Mouse (Mus musculus) embryo, embryonic 9.5 days (tissue): Measurements from ENCODE around the gene Micu2.

ENCODE experiments used
- DNase-seq: peaks from one replicate; pipeline ENCODE4 v3.0.0-alpha.2; 2017; ENCODE audit errors: extremely low spot score

Gene Micu2

DNA sequence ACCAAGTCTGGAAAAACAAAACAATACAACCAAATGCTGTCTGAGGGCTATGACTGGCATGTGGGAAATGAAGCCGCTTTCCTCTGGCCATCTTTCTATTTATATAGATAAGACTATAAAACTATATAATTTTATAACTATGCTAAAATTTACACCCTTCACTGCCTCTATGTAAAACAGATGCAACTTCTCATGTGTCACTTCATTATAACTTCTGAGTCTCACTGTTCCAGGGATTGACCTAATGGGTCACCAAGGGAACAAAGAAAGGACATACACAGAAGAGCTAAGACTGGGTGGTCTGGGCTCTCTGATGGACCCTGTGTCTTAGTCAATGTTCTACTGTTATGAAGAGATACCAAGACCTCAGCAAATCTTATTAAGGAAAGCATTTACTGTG lies 106.1 kb downstream of the Micu2 start:
- no peak for DNase-seq

DNA sequence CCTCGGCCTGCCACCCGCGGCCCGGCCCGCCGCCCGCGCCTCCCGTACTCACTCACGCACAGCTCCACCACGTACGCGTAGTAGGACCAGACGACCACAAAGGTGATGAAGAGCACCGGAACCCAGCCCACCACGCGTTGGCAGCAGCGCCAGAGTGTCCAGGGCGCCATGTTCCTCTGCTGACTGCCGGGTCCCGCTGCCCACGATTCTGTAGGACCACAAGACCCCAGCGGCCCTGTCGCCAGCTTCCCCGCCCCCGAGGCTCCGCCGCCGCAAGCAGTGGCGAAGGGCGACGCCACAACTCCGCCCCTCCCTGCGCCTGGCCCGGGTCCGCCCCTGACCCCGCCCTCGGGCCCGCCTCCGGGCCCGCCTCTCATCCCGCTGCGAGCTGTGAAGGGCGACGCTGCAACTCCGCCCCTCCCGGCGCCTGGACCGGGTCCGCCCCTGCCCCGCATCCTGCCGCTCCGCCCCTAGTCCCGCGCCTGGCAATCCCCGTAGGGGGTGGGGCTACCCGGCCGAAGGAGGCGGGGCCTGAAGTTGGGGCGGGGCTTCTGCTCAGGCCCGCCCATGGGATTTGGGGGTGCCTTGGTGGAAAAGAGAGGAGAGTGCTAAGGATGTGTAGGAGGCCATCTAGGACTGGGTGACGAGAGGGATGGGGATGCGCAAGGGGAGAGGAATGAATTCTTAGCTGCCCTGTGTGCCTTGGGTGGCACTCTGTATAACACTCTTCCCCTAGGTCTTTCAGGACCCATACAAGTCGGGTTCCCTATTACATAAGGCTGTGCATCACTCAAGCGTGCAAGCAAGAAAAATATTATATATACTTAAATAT lies 108.8 kb downstream of the Micu2 start, which contains the start of gene Zdhhc20:
Zdhhc20 (minus strand) TSS at position 266 of the 832 bp plus-strand sequence.
- peak; percentile 99 for DNase-seq

DNA sequence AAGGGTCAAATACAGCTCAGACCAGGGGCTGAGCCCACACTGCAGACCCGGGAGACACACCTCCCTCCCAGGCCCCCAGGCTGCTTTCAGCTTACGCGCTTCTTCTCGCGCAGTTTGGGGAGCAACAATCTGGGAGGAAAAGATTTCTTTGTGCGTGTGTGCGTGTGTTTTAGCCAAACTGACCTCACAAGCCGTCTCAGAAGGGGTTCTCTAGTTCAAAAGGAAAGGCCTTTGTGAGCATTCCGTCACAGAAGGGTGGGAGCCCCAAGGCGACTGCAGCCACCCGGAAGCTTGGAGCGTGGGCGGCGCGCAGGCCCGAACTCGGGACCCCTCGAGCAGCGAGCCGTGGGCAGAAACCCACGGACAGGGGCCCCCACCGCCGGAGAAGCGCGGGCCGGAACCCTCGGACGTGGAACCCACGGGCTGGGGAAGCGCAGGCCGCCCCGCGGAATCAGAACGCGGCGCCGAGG lies 109.5 kb downstream of the Micu2 start:
- DNase-seq, result peak; percentile 58

DNA sequence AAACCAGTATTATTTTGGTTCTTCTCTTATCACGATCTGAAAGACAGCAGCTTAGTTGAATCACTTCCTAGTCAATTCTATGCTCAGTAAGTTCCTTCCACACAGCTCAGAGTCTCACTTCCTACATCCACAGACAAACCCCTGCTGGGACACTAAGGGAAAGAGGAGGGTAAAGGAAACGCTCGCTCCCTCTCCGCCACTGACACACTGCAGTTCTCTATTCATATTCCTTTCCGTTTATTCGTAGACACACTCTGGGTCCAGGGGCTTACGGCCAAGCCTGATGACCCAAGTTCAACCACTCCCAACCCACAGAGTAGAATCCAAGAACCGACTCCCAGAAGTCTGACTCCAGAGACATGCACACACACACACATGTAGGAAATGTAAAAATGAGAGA lies 111.9 kb downstream of the Micu2 start:
- no peak for DNase-seq

DNA sequence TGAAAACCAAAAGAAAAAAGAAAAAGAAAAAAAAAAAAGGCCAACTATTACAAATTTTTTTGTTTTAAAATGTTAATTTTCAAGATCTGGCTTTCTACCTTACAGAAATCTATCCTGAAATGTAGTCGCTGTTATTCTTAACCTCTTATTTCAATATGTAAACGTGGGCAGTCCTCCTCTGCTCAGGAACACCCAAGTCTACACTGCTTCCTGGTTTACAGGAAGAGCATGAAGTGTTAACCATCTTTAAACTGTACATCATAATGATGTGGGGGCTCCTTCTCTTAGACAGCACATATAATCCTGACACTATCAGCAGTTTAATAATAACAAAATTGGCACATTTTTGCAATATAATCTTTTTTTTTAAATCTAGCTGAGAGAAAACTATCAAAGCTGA lies 113.0 kb downstream of the Micu2 start:
- no peak for DNase-seq

DNA sequence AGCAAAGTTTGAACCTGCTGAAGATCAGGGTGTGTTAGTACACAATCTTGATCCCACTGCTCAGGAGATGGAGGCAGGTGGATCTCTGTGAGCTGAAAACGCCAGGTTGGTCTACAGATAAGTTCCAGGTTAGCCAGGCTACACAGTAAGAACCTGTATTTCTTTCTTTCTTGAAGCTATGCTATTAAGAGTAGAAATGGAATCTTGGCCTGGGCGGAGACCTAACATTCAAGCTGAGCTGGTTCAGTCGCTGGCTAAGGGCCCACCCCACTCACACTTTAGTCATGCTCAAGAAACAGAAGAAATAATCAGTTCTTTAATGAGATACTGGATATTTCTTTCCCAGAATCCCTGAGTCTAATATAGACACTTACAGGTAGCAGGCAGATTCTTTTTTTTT lies 115.7 kb downstream of the Micu2 start:
- no peak for DNase-seq

DNA sequence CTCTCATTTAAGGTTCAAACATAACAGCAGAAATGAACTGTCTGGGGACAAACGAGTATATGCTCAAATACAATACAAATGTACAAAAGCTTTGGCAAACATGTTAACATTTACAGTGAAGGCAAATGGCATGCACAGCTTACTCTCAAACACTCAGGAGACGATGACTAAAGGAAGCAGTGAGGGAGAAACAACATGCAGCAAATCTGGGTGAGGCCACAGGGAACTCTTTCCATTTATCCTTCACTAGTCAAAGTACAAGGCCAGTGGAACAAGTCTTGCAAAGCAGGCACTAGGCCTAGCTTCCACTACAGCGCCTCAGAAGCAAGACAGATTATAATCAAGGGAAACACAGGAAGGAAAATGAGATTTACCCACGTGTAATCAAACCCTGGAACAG lies 116.3 kb downstream of the Micu2 start:
- DNase-seq, result no peak

DNA sequence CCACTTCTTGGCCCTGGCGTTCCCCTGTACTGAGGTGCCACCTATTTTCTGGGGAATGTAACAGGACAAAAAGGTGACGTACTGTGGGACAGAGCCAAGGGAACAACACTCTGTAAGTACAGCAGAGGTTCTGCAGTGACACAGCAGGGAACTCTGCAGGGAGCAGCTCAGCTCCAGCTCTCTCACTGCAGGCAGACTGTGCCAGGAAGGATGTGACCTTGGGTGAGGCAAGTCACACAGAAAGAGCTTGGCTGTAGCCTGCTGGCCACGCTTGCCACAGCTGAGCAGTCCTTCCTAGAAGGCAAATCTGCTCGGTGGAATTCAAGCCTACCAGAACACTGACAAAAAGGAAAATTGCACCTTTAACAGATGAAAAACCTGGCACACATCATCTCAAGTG lies 117.3 kb downstream of the Micu2 start:
- no peak for DNase-seq

DNA sequence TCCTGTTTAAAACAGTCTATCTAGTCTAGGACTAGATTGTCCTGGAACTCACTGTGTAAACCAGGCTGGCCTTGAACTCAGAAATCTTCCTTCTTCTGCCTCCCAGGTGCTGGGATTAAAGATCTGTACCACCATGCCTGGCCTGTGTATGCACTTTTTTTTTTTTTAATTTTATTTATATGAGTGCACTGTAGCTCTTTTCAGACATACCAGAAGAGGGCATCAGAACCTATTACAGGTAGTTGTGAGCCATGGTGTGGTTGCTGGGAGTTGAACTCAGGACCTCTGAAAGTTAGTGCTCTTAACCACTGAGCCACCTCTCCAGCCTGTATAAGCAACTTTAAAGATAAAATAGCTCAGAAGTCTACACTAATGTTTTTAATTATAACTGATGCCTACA lies 118.0 kb downstream of the Micu2 start:
- no peak for DNase-seq

DNA sequence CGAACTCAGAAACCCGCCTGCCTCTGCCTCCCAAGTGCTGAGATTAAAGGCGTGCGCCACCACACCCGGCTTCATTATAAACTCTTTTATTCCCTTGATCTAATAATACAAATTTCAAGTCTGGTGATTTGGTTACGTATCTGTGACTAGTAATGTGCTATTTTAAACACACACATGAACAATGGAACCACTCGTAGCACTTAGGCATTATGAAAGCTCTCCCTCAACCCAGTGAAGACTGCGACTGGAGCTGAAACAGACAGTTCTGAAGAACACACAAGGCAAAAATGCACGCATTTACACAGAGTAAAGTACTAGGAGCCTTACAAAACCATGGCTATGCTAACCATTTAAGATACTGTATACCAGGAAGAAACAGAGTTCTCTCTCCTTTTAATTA lies 121.1 kb downstream of the Micu2 start:
- DNase-seq, result no peak

DNA sequence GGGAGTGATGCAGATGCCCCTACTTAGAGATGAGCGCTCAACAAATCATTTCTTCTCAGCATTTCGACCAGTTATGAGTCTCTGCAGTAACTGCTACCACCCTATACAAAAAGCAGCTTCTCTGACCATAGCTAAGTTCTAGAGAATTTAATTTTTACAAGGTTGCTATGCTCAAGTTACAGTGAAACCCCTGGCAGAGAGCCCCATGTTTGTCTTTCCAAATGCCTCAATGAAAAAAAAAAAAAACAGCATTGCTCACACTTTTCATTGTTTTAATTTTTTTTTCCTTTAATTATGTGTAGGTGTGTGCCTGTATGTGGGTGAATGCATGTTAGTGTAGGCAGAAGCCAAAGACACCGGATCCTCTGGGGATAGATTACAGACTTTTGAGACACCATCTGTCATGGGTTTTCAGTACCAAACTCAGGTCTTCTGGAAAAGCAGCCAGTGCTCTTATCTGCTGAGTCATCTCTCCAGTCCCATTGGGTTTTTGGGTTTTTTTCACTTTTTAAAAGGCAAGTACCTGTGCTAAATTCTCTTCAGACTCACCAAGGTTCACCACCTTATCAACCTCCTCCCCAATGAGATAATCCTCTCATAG lies 132.3 kb downstream of the Micu2 start:
- no peak for DNase-seq
